Mouse (Mus musculus): ENCODE results near the gene Slc5a5. TPM values are rescaled to one million over a fixed set of nuclear protein-coding genes. Genes with fewer than 3 reads are reported as not detected.
A peak's percentile ranks its signal among the peaks of the same experiment; 100 is the strongest.

The Slc5a5 gene
- polyA plus RNA-seq, 1 experiment: 1.3 TPM

DNA sequence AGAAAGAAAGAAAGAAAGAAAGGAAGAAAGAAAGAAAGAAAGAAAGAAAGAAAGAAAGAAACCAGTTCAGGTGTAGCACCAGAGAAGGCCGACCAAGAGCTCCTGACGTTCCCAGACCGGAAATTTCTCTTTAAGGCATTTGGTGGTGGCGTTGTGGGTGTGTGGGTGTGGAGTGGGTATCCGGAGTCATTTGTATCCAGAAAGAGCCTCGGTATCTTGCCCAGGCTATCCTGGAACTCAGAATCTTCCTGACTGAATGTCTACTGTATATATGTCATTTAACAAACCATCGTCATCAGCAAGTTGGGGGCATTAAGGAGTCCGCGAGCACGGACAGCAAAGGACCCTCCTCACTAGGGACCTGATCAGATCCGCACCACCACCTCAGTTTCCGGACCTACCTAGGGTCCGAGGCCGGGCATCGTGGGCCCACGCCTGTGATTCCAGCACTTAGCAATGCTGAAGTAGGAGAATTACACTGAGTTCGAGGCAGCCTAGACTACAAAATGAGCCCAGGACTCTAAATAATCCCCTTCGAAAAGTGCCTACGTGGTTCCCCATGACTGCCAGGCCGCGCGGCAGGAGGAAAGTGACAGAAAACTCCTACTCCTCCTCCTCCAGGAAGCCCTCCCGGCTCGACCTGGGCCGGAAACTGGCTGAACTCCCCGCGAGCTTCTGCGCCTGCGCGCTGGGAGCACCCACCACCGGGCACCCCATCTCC lies 19.8 kb downstream of the Slc5a5 start:
- Histone ChIP-seq H3K4me3 (replicated peaks; ENCODE audit: extremely low read depth, low read depth, low read length) (peak overlapping the region; percentile 71), H3K4me1 (ENCODE audit: control insufficient read depth, insufficient read depth, low read length) (0 out of 2 replicates have a peak, but pooled peaks cover 4% of the 10 kb centered on the region)
- TF ChIP-seq POLR2A (IDR thresholded peaks at IDR 0.05; ENCODE audit: borderline replicate concordance, extremely low read depth, low read depth, low read length) (no peak), CTCF (IDR thresholded peaks at IDR 0.05; ENCODE audit: insufficient read depth, low read length) (no peak)
- WGBS: under 1% methylated on average over 31 of the region's 31 CpGs
- no peak for DNase-seq

DNA sequence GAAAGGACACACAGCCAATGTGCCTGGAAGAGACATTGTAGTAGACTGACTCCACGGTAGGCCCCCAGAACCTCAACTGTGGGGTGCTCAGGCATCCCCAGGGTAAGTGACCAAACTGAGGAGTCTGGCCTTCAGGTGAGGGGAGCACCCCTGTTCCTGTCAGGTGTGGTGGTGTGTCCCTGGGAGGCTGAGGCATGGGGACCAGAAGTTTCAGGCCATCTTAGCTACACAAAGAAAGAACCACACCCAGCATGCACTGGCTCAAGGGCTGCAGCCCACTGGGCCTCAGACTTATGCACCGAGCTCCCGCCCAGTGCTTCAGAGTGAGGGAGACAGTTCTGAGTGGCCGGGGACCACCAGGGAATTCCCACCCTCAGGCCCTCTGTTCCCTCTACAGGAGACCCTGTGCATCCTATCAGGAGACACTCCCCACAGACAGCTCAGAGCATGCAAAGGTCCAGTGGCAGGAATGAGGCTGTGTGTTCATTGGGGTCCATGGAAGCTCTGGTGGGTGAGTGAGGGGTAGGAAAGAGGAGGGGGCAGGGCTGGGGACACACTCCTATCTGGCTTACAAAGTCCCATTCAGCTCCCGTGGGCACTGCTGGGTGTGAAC lies 21.3 kb downstream of the Slc5a5 start:
- Histone ChIP-seq H3K4me3 (replicated peaks; ENCODE audit: extremely low read depth, low read depth, low read length) (no peak overlapping the region), H3K4me1 (ENCODE audit: control insufficient read depth, insufficient read depth, low read length) (0 out of 2 replicates have a peak, but pooled peaks cover 4% of the 10 kb centered on the region)
- no peak for TF ChIP-seq CTCF (IDR thresholded peaks at IDR 0.05; ENCODE audit: insufficient read depth, low read length)
- no peak for TF ChIP-seq POLR2A (IDR thresholded peaks at IDR 0.05; ENCODE audit: borderline replicate concordance, extremely low read depth, low read depth, low read length)
- 80% methylated on average over 5 of the region's 5 CpGs for WGBS
- DNase-seq: no peak

DNA sequence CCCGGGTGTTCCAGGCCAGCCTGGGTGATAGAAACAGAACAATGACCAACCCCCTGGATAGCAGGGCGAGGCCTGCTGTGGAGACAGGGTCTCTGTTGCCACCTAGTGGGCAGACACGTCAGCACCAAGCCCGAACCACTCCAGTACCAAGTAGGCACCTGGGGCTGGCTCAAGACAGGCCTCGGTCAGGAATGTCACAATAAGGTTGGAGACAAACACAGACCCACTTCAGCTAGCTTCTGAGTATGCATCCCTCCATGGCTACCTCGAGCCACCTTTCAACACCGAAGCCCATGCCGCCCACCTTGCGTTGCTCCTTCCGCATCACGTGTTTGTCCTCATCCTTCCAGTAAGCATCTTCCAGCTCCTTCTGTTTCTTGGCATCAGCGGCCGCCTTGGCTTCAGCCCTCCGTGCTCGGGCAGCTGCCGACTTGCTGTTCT lies 22.9 kb downstream of the Slc5a5 start:
- 44% methylated on average over 16 of the region's 16 CpGs for WGBS
- Histone ChIP-seq H3K4me1 (ENCODE audit: control insufficient read depth, insufficient read depth, low read length) (peaks cover 12% of the 10 kb centered on the region), H3K4me3 (replicated peaks; ENCODE audit: extremely low read depth, low read depth, low read length) (no peak overlapping the region)
- peak; percentile 97 for TF ChIP-seq CTCF (IDR thresholded peaks at IDR 0.05; ENCODE audit: insufficient read depth, low read length)
- no peak for TF ChIP-seq POLR2A (IDR thresholded peaks at IDR 0.05; ENCODE audit: borderline replicate concordance, extremely low read depth, low read depth, low read length)
- peak; percentile 74 for DNase-seq

DNA sequence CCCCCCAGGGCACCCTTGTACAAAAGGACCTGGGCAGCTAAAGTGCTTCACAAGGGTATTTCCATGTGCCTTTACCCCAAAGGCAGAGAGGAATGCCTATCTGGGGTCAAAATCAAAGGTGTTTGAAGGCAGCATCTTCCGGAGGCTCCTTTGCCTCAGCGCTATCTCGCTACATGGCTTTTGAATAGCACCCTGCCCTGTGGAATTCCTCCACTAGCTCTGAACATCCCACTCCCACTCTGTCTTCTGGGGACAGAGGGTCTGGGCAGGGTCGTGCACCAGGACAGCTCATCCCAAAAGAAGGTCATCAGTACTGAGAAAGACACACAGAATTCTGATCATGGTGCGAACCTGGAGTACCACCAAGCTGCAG lies 23.4 kb downstream of the Slc5a5 start:
- 46% methylated on average over 5 of the region's 5 CpGs for WGBS
- Histone ChIP-seq H3K4me1 (ENCODE audit: control insufficient read depth, insufficient read depth, low read length) (peaks cover 14% of the 10 kb centered on the region), H3K4me3 (replicated peaks; ENCODE audit: extremely low read depth, low read depth, low read length) (no peak overlapping the region)
- TF ChIP-seq CTCF (IDR thresholded peaks at IDR 0.05; ENCODE audit: insufficient read depth, low read length) (no peak), POLR2A (IDR thresholded peaks at IDR 0.05; ENCODE audit: borderline replicate concordance, extremely low read depth, low read depth, low read length) (no peak)
- no peak for DNase-seq

DNA sequence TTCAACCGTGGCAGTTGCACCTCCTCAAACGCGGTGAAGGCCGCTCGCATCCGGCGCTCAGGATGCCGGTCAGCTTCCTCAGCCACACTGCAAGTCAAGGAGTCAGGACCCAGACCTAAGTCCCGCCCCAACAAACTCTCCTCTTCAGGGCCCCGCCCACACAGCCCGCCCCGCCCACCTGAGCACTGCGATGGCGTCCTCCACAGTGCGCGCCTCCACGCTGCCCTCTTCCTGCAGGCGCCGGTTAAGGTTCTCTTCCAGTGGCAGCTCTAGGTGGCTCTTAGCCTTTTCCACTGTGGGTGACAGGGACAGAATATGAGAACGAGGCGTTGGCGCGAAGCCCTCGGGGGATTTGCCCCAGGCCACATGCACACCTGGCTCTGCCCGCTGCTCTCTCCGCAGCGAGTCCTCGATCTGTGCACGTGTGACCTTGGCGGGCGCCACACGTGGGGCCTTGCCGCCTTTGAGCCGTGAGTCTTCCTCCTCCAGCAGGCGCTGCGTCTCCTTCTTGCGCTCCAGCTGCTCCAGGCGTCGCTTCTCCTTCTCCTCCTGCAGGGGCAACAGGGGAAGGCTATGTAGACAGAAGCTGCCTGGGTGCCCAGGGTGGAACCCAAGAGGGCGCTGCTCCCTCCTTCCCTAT lies 23.9 kb downstream of the Slc5a5 start:
- DNase-seq: peak; percentile 46
- TF ChIP-seq CTCF (IDR thresholded peaks at IDR 0.05; ENCODE audit: insufficient read depth, low read length): no peak
- no peak for TF ChIP-seq POLR2A (IDR thresholded peaks at IDR 0.05; ENCODE audit: borderline replicate concordance, extremely low read depth, low read depth, low read length)
- Histone ChIP-seq H3K4me3 (replicated peaks; ENCODE audit: extremely low read depth, low read depth, low read length) (no peak overlapping the region), H3K4me1 (ENCODE audit: control insufficient read depth, insufficient read depth, low read length) (peaks cover 14% of the 10 kb centered on the region)
- 42% methylated on average over 40 of the region's 40 CpGs for WGBS

DNA sequence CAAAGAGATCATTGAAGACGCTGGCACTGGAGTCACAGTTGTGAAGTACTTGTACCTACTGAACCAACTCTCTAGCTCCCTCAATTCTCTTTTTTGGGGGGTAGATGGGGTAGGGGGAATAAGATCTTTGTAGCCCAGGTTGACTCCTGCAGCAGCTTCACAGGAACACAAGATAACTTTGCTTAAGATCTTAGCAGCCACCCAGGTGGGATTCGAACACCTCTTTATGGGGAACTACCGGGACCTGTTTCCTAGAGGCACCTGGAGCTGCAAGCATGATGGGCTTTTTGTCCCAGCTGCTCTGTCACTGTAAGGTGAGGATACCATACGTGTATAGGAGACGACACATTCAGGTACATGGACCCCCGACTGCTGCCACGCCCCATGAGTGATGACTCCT lies 26.0 kb downstream of the Slc5a5 start:
- Histone ChIP-seq H3K4me1 (ENCODE audit: control insufficient read depth, insufficient read depth, low read length) (peaks cover 18% of the 10 kb centered on the region), H3K4me3 (replicated peaks; ENCODE audit: extremely low read depth, low read depth, low read length) (no peak overlapping the region)
- 86% methylated on average over 7 of the region's 7 CpGs for WGBS
- DNase-seq: no peak
- TF ChIP-seq POLR2A (IDR thresholded peaks at IDR 0.05; ENCODE audit: borderline replicate concordance, extremely low read depth, low read depth, low read length) (no peak), CTCF (IDR thresholded peaks at IDR 0.05; ENCODE audit: insufficient read depth, low read length) (no peak)

DNA sequence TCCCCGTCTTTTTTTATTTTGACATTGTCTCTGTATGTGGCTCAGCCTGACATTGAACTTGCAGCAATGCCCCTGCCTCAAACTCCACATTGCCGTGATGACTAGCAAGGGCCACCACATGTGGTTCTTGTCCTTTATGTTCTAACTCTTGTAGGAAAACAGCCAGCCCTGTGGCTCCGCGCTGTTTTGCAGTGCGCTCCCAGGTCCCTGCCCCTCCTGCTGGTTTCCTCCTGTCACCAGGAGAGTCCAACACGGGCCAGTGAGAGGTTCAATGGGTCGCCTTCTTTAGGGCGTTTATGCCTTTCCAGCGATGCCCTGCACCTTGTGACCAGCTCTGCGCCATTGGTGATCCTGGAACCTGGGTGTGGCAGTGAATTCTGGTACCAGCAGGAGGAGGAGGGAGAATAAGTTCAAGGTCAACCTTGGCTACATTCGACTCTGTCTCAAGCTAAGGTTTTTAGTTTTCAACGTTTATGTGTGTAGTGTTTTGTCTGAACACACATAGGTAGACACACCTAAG lies 26.5 kb downstream of the Slc5a5 start:
- peaks cover 18% of the 10 kb centered on the region for H3K4me1 ChIP-seq (ENCODE audit: control insufficient read depth, insufficient read depth, low read length)
- no peak for TF ChIP-seq POLR2A (IDR thresholded peaks at IDR 0.05; ENCODE audit: borderline replicate concordance, extremely low read depth, low read depth, low read length)
- no peak for TF ChIP-seq CTCF (IDR thresholded peaks at IDR 0.05; ENCODE audit: insufficient read depth, low read length)
- WGBS: 7% methylated on average over 12 of the region's 12 CpGs
- peak overlapping the region; percentile 33 for H3K4me3 ChIP-seq (replicated peaks; ENCODE audit: extremely low read depth, low read depth, low read length)
- no peak for DNase-seq

DNA sequence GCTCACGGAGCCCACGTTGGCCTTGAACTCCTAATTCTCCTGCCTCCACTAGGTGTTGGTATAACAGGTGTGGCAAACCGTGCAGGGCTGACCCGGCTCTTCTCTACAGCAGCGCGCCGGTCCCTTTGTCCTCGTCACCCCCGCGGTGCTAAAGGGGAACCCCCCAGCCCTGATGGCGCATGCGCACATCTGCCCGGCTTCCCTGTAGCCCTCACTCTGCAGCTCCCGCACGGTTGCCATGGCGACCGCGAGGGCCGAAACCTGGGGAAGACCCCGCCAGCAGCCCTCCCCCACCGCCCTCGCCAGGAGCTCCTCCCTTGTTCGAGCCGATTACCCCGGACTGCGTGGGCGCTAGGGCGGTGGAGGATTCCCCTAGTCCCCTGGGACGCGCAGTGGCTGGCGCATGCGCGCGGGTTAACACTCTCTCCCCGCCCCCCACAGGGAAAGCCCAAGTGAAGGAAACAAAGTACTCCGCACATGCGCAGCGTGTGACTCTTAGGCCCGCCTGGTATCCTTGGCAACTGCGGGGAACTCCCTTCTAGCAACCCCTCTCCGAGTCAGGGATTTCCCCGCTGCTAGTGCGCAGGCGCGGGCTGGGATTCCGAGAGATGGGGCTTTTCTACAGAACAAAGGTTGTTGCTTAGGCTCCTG lies 27.1 kb downstream of the Slc5a5 start:
- peaks cover 18% of the 10 kb centered on the region for H3K4me1 ChIP-seq (ENCODE audit: control insufficient read depth, insufficient read depth, low read length)
- under 1% methylated on average over 46 of the region's 46 CpGs for WGBS
- TF ChIP-seq POLR2A (IDR thresholded peaks at IDR 0.05; ENCODE audit: borderline replicate concordance, extremely low read depth, low read depth, low read length): peak; percentile 81; the same call in 1 of the 2 replicates
- no peak for TF ChIP-seq CTCF (IDR thresholded peaks at IDR 0.05; ENCODE audit: insufficient read depth, low read length)
- H3K4me3 ChIP-seq (replicated peaks; ENCODE audit: extremely low read depth, low read depth, low read length): peak overlapping the region; percentile 64
- DNase-seq: peak; percentile 98

DNA sequence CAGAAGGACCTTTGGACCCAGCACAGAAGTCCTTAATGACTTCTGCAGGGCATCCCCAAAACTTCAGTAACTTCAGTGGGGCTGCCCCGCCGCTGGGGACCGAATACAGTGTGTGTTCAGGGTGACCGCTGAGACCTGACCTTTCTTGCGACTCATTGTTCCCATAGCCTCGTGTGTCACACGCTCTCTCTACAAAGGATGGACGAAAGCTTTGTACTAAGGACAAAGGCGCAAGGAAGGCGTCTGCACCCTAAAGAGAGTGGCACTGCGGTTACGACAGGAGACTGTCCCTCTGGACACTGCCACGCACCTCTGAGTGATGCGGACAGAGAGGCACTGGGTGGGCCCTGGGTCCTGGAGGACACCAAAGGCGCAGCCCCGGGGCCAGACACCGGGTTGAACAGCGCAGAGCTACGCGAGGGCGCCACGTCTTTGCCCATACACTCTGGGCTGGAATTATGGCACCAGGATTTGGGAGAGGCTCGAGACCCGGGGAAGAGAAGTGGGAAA lies 27.8 kb downstream of the Slc5a5 start:
- peaks cover 18% of the 10 kb centered on the region for H3K4me1 ChIP-seq (ENCODE audit: control insufficient read depth, insufficient read depth, low read length)
- peak overlapping the region; percentile 64 for H3K4me3 ChIP-seq (replicated peaks; ENCODE audit: extremely low read depth, low read depth, low read length)
- WGBS: 2% methylated on average over 24 of the region's 24 CpGs
- TF ChIP-seq POLR2A (IDR thresholded peaks at IDR 0.05; ENCODE audit: borderline replicate concordance, extremely low read depth, low read depth, low read length): no peak
- no peak for TF ChIP-seq CTCF (IDR thresholded peaks at IDR 0.05; ENCODE audit: insufficient read depth, low read length)
- no peak for DNase-seq

Measured in lung, adult 2 months (tissue).